19 mouse cellular contexts compared by ENCODE assay signal in genomic region chr7:125254302-125254701, GRCm38 (mm10).
DNase-seq lines count a peak whose midpoint lies in the region; ATAC-seq and TF ChIP-seq lines count a peak whose summit lies in the region.
"Had no signal": no experiment of that assay in that cellular context is flagged by ENCODE, and none has a peak within 500 bp of the region (broad histone marks: within the 10 kb centered on the region; RNA-seq: fewer than 3 reads in every experiment).

No protein-coding gene starts in this region.

- no peak overlapping the region for H3K4me3 ChIP-seq in forebrain, embryonic 14.5 days (ENCODE audit: low read depth, low read length)
- H3K4me3 ChIP-seq in forebrain, embryonic 15.5 days, result no peak overlapping the region
- no peak overlapping the region for H3K4me3 ChIP-seq in midbrain, embryonic 13.5 days (replicated peaks)
- no peak overlapping the region for H3K4me3 ChIP-seq in midbrain, embryonic 10.5 days
- H3K4me3 ChIP-seq: heart, adult 2 months; heart, embryonic 15.5 days had no signal

- no peaks in the 10 kb centered on the region for H3K4me1 ChIP-seq in forebrain, embryonic 14.5 days (ENCODE audit: control insufficient read depth, insufficient read depth, low read length)
- peaks cover 16% of the 10 kb centered on the region for H3K4me1 ChIP-seq in forebrain, embryonic 15.5 days
- peaks cover 8% of the 10 kb centered on the region for H3K4me1 ChIP-seq in midbrain, embryonic 13.5 days (replicated peaks)
- H3K4me1 ChIP-seq in midbrain, embryonic 10.5 days, result 0 out of 2 replicates have a peak, but pooled peaks cover 2% of the 10 kb centered on the region
- H3K4me1 ChIP-seq: heart, embryonic 15.5 days had no signal

- 3% methylated on average over 4 of the region's 4 CpGs for WGBS in forebrain, embryonic 14.5 days
- 11% methylated on average over 4 of the region's 4 CpGs for WGBS in forebrain, embryonic 15.5 days
- WGBS in midbrain, embryonic 13.5 days, result 17% methylated on average over 4 of the region's 4 CpGs
- WGBS in midbrain, embryonic 10.5 days, result 53% methylated on average over 4 of the region's 4 CpGs

- peak; percentile 15; the same call in 1 of the 2 replicates for ATAC-seq in forebrain, embryonic 14.5 days
- no peak for ATAC-seq in forebrain, embryonic 15.5 days (replicated peaks)
- ATAC-seq in midbrain, embryonic 13.5 days, result peak; percentile 53; the same call in 1 of the 2 replicates
- ATAC-seq: hindbrain, postnatal 0 days had no signal

- no peak for TF ChIP-seq POLR2A in brain, embryonic 14.5 days (IDR thresholded peaks at IDR 0.05; ENCODE audit: borderline replicate concordance, extremely low read depth, insufficient read depth, insufficient read length, poor library complexity, severe bottlenecking)

- H3K27me3 ChIP-seq in forebrain, embryonic 14.5 days (replicated peaks; ENCODE audit: control insufficient read depth, insufficient read depth, low read length), result no peaks in the 10 kb centered on the region
- H3K27me3 ChIP-seq in forebrain, embryonic 15.5 days, result no peaks in the 10 kb centered on the region
- H3K27me3 ChIP-seq in midbrain, embryonic 13.5 days, result no peaks in the 10 kb centered on the region
- no peaks in the 10 kb centered on the region for H3K27me3 ChIP-seq in midbrain, embryonic 10.5 days (ENCODE audit: low read depth, poor library complexity, severe bottlenecking)
- H3K27me3 ChIP-seq: heart, embryonic 15.5 days had no signal

- H3K36me3 ChIP-seq in forebrain, embryonic 14.5 days (ENCODE audit: control insufficient read depth, insufficient read depth, low read length), result no peaks in the 10 kb centered on the region
- no peaks in the 10 kb centered on the region for H3K36me3 ChIP-seq in forebrain, embryonic 15.5 days
- no peaks in the 10 kb centered on the region for H3K36me3 ChIP-seq in midbrain, embryonic 13.5 days
- no peaks in the 10 kb centered on the region for H3K36me3 ChIP-seq in midbrain, embryonic 10.5 days
- H3K36me3 ChIP-seq: heart, embryonic 15.5 days had no signal

- no peak overlapping the region for H3K9ac ChIP-seq in forebrain, embryonic 14.5 days (ENCODE audit: low read length)
- H3K9ac ChIP-seq in forebrain, embryonic 15.5 days (replicated peaks), result no peak overlapping the region
- H3K9ac ChIP-seq in midbrain, embryonic 13.5 days (replicated peaks), result no peak overlapping the region
- H3K9ac ChIP-seq: heart, embryonic 15.5 days had no signal

- DNase-seq in forebrain, embryonic 14.5 days (ENCODE audit: low spot score), result peak; percentile 49
- no peak for DNase-seq in midbrain, embryonic 10.5 days (ENCODE audit: low spot score)
- peak; percentile 75 for DNase-seq in brain, embryonic 14.5 days (ENCODE audit: low read depth)
- DNase-seq in forelimb bud, embryonic 11.5 days (ENCODE audit: low read depth, low spot score), result peak; percentile 36
- no peak for DNase-seq in kidney, postnatal 10 days
- DNase-seq: adrenal gland, adult 2 months; adrenal gland, postnatal 25 days; cerebellum, adult 11 months; cerebellum, adult 9-10 months; cerebellum, postnatal 36 days; gastrocnemius, postnatal 14 days; heart, adult 2 months; heart, postnatal 14 days; kidney, adult 18-20 months had no signal

- H3K4me2 ChIP-seq in forebrain, embryonic 14.5 days (ENCODE audit: low read length), result no peak overlapping the region
- no peak overlapping the region for H3K4me2 ChIP-seq in forebrain, embryonic 15.5 days (replicated peaks)
- no peak overlapping the region for H3K4me2 ChIP-seq in midbrain, embryonic 13.5 days (replicated peaks)
- H3K4me2 ChIP-seq: heart, embryonic 11.5 days; heart, embryonic 15.5 days had no signal

- H3K9me3 ChIP-seq in forebrain, embryonic 14.5 days (replicated peaks; ENCODE audit: control insufficient read depth, low read length), result no peaks in the 10 kb centered on the region
- H3K9me3 ChIP-seq in forebrain, embryonic 15.5 days, result no peaks in the 10 kb centered on the region
- H3K9me3 ChIP-seq in midbrain, embryonic 13.5 days, result no peaks in the 10 kb centered on the region
- H3K9me3 ChIP-seq in midbrain, embryonic 10.5 days (replicated peaks), result no peaks in the 10 kb centered on the region
- H3K9me3 ChIP-seq: heart, embryonic 15.5 days had no signal

- no peak for TF ChIP-seq CTCF in brain, embryonic 14.5 days (IDR thresholded peaks at IDR 0.05; ENCODE audit: borderline replicate concordance, extremely low read depth, insufficient read depth, insufficient read length)

- no peak overlapping the region for H3K27ac ChIP-seq in forebrain, embryonic 14.5 days (ENCODE audit: low read depth, low read length)
- H3K27ac ChIP-seq in forebrain, embryonic 15.5 days (replicated peaks), result no peak overlapping the region
- no peak overlapping the region for H3K27ac ChIP-seq in midbrain, embryonic 13.5 days
- H3K27ac ChIP-seq in midbrain, embryonic 10.5 days (replicated peaks), result no peak overlapping the region
- H3K27ac ChIP-seq: heart, adult 2 months; heart, embryonic 15.5 days; hindbrain, postnatal 0 days had no signal

Comparison
In these comparisons a context has a peak if more than half of its experiments do, and no peak if none do; other contexts are left out.
1. DNase-seq: peak in forebrain, embryonic 14.5 days (single experiment), brain, embryonic 14.5 days (single experiment) and forelimb bud, embryonic 11.5 days (single experiment); none in midbrain, embryonic 10.5 days (single experiment) and kidney, postnatal 10 days (single experiment).